Mouse (Mus musculus) urinary bladder, postnatal 36 days (tissue): ENCODE data around the gene Nemf.
"Not testable (repeated sequence)": the region's sequence is repeated elsewhere in the genome, so short reads cannot be mapped to it uniquely, and the experiment has no call there.

ENCODE experiments used
- DNase-seq, 2 experiments: peaks; one replicate each; pipeline ENCODE4 v3.0.0; 2022; ENCODE audit warnings: low spot score in 2 of 2, mixed read lengths in 1 of 2

The Nemf gene

GRCm38 (mm10) chr12:69356546-69357299 lies at the start of gene Nemf:
Gene Nemf (minus strand): TSS chr12:69357165.
- peak; percentile 79 to 85 for DNase-seq

DNA sequence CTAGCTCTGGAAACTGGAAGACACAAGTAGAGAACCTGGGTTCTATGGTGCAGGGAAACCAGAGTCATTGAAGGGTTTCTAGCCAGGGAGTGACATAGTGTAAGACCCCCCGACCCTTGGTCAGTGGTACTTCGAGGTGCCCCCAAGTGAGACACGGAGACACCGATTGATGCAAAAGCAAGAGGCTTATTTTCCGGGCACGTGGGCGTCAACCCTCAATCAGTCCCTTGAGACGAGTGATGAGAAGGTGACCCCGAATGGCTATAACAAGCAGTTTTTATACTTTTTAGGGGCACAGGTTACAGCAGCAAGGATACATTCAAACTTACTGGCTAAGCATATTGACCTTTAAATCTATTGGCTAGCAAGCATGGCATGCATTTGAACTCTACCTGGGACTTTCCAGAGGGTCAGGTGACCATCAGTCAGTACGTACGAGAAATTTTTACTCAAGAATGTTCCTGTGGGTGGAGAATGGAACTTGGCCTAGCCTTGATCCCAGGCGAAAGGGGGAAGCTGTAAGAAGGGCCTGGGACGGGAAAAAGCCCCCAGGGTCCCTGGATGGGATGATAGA lies 45.7 kb upstream of the Nemf start:
- DNase-seq, result no peak

DNA sequence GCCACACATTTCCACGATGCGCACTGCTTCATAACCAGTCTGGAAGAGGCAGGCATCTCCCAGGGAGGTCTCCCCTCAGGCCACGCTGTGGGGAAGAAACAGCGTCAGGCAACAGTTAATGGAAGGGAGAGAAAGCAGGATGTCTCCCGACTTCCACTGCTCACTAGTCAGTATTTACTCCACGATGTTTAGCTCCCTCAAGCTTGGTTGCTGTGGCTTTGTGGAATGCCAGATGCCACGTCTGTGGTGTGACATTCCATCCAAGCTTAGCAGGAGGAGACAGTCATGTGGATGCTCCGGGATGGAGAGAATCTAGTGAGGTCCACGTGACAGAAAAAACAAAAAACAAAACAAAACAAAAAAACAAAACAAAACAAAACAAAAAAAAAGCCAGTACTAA lies 45.1 kb upstream of the Nemf start:
- DNase-seq, result no peak

- no peak for DNase-seq
These were observed 43.9 kb upstream of the Nemf start for GRCm38 (mm10) chr12:69400871-69401286.

DNA sequence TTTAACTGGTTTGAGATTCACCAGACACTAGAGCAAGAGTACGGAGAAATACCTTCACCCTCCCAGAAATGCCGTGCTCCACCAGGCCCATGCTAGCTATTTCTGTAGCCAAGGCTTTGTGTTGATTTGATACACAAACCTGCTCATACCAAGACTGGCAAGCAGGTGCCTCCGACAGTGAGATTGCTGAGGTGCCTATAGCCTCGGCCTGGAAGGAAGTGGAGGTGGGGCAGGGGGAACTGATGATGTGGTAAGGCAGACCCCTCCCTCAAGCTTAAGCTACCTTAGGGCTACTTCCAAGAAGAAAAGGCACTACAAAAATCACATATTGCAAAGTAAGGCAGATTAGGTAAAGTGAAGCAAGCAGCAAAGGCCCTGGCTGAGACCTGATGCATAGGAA lies 43.4 kb upstream of the Nemf start:
- no peak for DNase-seq

GRCm38 (mm10) chr12:69394456-69394855 lies 37.5 kb upstream of the Nemf start:
- DNase-seq, result no peak

DNA sequence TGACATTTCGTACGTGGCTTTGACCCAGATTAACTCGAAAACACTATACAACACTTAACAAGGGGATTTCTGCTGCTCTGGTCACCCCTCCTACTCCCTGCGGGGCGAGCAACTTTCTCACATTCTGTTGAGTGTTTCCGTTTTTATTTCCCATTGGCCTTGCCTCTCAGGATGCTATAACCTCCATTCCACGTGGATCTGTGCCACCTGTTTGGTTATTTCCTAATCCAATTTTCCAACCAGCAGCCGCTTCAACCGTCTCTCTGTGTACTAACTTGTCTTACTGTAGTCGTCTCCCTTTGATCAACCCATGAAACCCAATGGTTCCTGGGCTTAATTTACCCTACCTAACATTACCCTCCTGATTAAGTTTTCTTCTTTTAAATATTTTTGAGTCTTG lies 36.1 kb upstream of the Nemf start:
- DNase-seq, result no peak

- DNase-seq, result no peak
These were observed 33.2 kb upstream of the Nemf start for GRCm38 (mm10) chr12:69390000-69390698.

- DNase-seq, result no peak
These were observed 32.4 kb upstream of the Nemf start for GRCm38 (mm10) chr12:69389273-69389938.

DNA sequence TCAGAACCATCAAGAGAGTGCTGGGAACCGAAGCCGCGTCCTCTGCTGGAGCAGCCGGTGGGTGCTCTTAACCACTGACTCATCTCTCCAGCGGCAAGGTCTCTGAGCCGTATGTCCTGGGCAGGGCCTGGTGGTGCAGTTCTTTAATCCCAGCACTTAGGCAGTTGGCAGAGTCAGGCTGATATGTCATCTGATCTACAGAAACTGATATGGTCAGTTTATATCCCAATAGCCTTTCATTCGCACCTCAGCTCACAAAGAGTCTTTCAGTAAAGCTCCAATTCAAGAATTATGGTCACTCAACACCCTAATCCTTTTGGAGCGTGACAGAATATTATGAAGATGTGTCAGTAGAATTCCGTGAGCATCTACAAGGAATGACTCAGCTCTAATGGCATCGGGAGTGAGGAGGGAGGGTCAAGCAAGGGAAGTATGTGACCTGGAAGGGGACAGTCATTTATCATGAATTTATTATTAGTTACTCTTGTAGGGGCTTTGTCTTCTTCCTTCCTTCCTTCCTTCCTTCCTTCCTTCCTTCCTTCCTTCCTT lies 31.4 kb upstream of the Nemf start:
- DNase-seq, result no peak

GRCm38 (mm10) chr12:69386281-69386732 lies 29.3 kb upstream of the Nemf start:
- DNase-seq, result not testable (repeated sequence)

- DNase-seq, result no peak
These were observed 28.7 kb upstream of the Nemf start for GRCm38 (mm10) chr12:69385542-69386280.

DNA sequence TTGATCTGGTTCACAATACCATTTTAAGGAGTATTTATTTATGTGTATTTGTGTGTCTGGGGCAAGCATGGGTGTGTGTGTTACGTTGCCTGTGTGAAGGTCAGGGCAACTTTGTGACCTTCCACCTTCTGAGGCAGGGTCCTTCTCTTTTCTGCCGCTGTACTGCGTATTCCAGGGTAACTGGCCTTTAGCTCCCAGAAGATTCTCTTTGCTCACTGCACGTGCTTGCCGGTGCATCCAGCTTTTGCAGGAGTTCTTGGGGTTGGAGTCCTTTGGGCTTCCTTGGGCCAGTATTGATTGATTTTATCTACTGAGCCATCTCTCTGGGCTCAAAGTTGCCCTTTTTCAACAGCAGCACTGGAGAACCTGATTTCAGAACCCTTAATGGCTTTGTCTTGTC lies 27.6 kb upstream of the Nemf start:
- no peak for DNase-seq

GRCm38 (mm10) chr12:69382880-69383279 lies 25.9 kb upstream of the Nemf start:
- DNase-seq, result no peak

- no peak for DNase-seq
These were observed 21.8 kb upstream of the Nemf start for GRCm38 (mm10) chr12:69378558-69379454.

GRCm38 (mm10) chr12:69377636-69378035 lies 20.7 kb upstream of the Nemf start:
- not testable (repeated sequence) for DNase-seq

DNA sequence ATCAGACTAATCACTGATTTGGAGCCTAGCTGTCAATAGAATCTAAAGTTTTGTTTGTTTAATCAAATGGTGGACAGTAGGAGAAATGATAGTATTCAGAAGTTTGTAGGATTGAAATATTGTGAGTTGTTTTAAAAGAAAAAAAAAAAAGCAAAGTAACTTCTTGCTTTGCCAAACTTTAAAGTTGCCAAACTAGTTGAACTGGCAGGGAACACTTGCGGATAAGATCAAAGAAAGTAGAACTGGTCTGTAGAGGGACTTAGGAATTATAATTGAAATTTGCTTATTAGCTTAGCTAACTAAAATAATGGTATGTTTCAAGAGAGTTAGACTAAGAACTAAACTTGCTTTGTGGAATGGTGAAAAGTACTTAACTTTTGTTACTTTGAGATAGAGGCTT lies 20.2 kb upstream of the Nemf start:
- DNase-seq, result no peak

- no peak for DNase-seq
These were observed 19.2 kb upstream of the Nemf start for GRCm38 (mm10) chr12:69376132-69376531.

- DNase-seq, result peak in 1 of 2 experiments; percentile 15
These were observed 17.1 kb upstream of the Nemf start for GRCm38 (mm10) chr12:69373850-69374766.
